Mouse (Mus musculus): Measurements from ENCODE around the gene Ccin.

GRCm38 (mm10) chr4:44013391-44014070 is 30.2 kb downstream of the Ccin start:
- TF ChIP-seq TAL1 (IDR thresholded peaks at IDR 0.05; ENCODE audit: low read length) (no peak), GATA1 (IDR thresholded peaks at IDR 0.05; ENCODE audit: low read length) (no peak)
